Mouse (Mus musculus) layer of hippocampus, postnatal 14 days (tissue): ENCODE data around the gene Rec114. TPM values are rescaled to one million over a fixed set of nuclear protein-coding genes. Genes with fewer than 3 reads are reported as not detected.
A peak's percentile ranks its signal among the peaks of the same experiment; 100 is the strongest.

ENCODE experiments used
- DNase-seq, 2 experiments: peaks; one replicate each; pipeline ENCODE4 v3.0.0; 2021 to 2022; ENCODE audit warnings: low spot score in 2 of 2, mixed read lengths in 1 of 2
- total RNA-seq, 2 experiments: library from RNA; stranded (reverse); gene quantifications; 2 replicates each; pipeline ENCODE4 v1.2.3; 2021

Rec114 gene
- total RNA-seq, 2 experiments from 2014 or later: 0.60 TPM; not detected in 1

DNA sequence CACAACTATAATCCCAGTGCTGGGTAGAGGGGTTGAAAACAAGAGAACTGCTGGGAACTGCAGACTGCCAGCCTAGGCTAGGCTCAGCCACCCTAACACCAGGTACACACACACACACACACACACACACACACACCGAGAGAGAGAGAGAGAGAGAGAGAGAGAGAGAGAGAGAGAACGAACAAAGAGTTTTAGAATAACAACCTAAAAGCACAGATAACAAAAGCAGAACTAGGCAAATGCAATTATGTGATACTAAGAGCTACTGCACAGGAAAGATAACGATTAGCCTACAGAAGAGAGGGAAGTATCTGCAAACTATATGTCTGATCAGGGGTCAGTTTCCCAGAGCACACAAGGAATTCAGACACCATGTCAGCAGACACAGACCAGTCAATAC, 24.8 kb downstream of the Rec114 start:
- DNase-seq: no peak

DNA sequence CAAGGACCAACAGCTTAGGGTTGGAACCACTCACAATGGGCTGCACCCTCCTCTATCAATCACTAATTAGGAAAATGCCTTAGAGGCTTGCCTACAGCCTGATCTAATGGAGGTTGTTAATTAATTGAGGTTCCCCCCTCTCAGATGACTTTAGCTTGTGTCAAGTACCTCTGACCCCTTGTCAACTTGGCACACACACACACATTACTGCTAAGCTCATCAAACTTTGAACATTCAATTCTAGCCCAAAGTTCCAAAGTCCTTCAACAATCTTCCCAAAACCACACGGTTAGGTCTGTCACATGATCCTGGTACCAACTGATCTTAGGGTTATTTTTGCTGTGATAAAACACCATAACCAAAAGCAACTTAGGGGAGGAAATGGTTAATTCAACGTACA, 26.9 kb downstream of the Rec114 start:
- no peak for DNase-seq

DNA sequence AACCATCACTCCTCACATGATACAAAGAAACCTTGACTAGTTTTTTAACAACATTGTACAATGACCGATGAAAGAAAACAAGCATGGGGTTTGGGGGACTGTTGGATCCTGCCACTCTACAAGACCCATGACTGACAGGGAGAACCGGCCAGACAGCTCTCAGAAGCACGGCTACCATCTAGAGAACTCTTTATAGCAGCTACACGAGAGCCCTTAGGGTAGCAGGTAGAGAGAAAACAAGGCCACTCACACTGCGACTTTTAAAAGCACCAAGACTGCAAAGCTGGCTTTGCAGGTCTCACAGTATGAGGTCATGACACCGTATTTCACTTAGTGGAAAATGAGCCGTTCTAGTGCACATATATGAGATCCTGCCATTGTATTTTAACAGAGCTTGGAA, 33.1 kb downstream of the Rec114 start:
- no peak for DNase-seq

DNA sequence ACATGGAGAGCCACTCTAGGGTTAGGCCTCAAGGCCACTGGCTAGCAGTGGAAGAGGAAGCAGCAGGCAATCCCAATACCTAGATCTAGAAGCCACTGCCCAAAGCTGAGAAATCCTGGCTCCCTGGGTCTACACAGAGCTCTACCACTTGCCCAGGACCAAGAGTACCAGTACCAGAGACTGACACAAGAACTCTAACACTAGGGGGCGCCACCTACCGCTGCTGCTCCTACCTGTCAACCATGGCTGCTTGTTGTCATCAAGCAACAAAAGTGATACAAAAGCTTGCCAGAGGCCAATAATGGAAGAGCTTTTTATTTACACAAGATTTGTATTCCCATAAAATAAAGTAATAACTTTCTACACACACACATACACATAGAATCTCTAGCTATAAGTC, 33.8 kb downstream of the Rec114 start:
- DNase-seq: peak; percentile 37 to 75

DNA sequence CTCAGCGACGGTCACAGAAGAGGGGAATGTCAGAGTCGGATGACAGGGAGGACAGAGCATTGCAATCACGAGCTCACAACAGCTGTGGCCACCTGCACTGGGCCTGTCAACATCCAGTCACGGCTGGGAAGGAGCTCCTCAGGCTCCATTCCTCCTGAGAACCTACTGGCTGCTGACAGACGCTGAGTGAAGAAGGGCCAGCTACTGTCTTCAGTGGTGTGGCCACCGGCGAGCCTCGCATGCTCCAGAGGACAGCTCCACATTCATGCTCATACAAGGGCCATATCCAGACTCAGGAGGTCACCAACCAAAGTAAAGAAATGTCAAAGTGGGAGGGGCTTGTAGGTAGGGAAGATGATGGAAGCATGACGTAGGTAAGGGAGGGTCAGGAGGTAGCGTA, 36.0 kb downstream of the Rec114 start:
- no peak for DNase-seq

DNA sequence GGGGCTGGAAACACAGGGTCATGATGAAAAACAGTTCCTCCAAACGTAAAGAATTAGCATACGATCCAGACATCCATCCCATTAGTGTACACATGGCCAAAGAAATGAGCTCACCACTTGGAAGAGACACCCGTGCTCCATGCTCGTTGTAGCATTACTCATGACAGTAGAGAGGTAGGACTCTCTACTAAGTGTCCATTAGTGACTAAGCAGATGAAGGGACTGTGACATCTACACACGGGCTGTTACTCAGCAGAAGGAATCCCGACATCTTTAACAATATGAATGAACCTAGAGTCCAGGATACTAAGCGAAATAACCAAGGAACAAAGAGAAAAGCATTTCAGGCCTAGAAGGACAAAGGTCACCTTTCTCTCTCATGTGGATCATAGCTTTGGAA, 37.7 kb downstream of the Rec114 start:
- DNase-seq: no peak

DNA sequence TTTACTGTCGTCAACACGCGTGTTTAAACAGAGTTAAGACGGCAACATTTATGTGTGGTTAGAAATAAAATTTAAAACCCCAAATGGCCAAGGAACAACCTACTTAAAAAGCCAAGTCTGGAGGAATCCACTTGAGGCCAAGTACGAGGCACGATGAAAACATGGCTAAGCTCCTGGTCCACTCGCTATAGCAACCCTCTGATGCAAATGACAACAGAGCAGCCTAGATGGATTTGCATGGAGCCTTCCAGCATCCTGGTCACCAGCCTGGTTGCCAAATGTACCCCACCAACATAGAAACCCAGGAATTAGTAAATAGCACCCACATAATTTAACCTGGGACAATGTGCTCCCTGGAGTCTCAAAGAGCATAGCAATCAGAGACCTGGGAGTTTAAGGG, 40.0 kb downstream of the Rec114 start:
- DNase-seq: no peak

DNA sequence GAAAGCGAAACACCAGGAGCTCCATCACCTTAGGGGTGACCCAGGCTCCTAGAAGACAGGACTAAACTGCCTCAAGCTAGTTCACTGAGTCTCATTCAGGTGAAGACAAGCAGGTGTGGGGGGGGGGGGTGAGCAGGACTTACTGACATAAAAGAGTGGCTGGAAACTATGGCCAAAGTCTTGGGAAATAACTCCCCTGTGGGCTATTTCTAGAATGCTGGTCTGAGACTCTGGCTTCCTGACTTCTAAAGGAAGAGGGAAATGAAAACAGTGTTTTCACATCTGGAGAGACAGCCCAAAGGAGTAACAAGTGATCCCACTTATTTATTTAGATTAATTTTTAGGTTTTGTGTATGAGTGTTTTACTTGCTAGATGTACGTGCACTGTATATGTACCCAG, 42.0 kb downstream of the Rec114 start:
- no peak for DNase-seq

DNA sequence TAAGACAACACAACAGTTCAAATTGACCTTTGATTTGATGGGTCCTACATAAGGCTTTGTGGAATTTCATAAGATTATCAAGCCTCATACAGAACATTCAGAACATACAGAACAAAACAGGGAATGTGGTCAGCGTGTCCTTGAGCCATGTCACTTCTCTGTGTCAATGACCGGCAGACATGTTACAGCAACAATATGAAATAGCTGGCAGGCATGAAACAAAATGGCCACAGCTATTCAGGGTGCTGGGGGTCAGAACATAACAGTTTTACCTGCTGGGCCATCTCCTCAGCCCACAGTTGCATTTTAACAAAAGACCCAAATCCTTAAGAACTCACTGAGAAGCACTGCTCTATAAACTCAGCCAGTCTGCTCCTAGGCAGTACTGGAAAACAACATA, 45.3 kb downstream of the Rec114 start:
- DNase-seq: no peak

DNA sequence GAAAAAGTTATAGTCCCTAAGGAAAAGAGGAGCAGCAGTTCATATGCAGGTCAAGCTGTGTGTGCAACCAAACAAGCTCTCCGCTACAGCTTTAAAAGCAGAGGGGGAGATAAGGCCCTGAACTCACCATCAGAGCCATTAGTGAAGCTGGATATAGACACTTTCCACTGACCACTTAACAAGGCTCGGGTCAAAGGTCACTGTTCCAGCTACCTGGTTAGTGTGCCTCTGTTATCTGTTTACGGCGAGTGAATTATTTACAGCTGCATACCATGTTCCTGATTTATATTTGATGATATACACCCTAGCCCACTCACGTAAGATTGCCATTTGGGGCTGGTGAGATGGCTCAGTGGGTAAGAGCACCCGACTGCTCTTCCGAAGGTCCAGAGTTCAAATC, 52.3 kb downstream of the Rec114 start:
- no peak for DNase-seq

DNA sequence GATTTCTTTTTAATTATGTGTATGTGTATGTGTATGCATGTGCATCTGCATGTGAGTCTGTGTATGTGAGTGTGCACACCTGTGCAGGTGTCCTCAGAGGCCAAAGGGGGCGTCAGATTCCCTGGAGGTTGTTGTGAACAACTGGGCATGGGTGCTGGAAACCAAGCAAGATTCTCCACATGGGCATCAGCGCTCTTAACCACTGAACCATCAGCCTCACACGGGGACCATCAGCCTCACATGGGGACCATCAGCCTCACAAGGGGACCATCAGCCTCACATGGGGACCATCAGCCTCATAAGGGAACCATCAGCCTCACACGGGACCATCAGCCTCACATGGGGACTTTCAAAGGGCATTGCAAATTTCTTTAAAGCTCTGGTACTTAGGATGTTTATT, 53.1 kb downstream of the Rec114 start:
- DNase-seq: no peak

DNA sequence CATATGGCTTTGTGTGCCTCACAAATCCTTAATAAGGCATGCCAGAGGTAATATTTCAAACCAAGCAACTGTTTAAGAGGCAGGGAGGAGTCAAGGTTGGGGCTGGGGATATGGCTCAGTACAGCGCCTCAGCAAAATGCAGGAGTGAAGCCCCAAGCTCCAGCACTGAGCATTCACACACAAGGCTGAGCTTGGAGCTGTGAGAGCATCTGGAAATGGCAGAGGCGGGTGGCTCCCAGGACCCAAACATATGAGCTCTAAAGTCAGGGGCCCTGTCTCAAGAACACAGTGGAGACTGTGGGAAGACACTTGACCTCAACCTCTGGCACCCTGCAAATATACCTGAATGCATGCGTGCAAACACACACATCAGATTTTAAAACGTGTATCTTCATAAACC, 55.7 kb downstream of the Rec114 start:
- no peak for DNase-seq

DNA sequence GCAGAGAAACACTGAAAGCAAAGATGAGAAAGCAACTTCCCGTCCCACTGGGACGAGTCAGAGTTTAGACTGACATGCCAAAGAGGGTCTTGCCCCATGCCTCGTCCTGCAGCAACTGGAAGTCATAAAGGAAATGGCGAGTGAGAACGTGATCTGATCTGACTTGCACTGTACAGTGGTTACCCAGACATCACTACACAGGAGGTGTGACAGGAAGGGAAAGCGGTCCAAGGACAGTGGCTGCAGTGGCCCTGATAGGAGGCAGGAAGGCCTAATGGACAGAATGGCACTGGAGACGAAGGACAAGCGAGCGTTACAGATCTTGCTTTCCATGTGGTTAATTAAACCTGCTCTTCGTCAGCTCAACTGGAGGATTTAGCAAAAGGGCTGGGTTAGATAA, 58.5 kb downstream of the Rec114 start:
- no peak for DNase-seq

DNA sequence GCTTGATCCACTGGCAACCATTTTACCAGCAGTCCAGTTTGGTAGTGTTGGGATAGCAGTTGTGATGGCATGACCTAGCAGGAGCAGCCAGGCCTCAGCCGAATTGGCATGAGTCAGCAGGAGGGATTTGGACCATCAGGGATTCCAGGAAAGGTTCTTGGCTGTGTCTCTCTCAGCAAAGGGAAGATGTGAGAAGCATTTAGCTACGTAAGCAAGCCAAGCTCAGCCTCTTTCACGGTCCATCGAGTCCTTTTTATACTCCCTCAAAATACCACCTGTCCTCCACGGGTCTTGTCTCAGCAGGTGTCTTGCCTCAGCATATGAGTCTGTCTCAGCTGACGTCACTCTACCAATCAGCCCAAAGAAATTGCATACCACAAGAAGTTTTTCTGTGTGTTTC, 60.4 kb downstream of the Rec114 start:
- DNase-seq: no peak

DNA sequence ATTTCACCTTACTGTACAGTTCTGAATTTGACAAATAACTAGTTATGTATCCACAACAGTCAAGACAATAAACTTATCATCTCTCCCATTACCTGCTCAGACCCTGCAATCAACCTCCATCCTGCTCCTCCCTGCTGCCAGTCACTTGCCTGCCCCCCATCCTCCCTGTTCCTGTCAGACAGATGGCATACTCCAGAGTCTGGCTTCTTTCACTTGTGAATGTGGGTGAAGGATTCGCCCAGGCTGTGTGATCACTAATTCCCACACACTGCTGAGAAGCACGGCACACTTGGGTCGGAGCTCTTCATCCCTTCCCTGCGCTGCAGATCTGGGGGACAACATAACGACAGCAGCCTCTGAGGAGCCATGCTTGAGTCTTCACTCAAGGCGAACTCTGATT, 61.7 kb downstream of the Rec114 start:
- DNase-seq: no peak

DNA sequence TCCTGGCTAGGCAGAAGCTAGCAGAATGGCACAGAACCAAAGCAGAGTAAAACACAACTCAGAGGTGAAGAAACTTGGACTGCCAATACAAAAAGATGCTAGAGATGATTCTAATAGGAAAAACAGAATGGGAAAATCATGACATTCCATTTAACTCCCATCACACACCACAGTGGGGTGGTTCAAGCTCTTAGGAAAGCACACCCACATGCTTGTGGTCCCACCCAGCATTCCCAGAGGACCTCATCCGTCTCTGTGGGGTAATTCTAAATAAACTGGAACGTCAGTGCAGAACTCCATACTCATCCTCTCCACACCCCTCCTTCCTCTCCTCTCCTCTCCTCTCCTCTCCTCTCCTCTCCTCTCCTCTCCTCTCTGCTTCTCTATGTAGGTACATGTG, 62.4 kb downstream of the Rec114 start:
- DNase-seq: no peak

DNA sequence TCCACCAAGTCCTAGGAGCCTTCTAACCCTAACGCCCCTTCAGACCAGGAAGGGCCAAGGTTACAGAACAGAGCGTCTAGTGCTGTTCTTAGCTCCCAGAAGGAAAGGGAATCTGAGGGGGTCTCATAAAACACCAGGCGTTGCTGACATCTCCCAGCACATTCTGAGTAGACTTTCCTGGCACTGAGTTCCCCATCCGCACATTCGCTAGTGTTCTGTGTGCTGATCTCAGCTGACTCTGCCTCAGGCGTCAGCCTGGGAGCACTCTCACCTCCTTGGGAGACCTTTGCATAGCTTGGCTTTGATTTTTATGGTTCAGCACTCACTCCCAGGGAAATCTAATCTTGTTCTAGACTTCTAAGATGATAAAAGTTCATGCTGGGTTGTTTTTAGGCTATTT, 68.4 kb downstream of the Rec114 start:
- no peak for DNase-seq

DNA sequence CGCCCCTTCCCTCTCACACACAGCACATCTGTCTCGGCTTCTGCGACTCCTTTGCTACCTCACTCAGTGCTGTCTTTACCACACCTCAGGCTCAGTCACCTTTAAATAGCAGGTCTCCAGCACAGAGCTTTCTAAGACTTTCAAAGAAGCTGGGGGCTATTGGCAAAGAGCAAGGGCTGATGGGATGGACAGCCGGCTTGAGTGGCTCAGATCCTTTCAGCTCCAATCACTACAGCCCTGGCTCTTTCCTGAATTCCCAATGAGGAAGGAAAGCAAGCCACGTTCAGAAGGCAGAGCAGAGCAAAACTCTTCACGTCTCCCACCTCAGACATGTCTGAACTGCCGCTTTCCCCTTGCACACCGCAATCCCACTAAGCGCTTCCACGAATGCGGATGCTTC, 69.0 kb downstream of the Rec114 start:
- no peak for DNase-seq

DNA sequence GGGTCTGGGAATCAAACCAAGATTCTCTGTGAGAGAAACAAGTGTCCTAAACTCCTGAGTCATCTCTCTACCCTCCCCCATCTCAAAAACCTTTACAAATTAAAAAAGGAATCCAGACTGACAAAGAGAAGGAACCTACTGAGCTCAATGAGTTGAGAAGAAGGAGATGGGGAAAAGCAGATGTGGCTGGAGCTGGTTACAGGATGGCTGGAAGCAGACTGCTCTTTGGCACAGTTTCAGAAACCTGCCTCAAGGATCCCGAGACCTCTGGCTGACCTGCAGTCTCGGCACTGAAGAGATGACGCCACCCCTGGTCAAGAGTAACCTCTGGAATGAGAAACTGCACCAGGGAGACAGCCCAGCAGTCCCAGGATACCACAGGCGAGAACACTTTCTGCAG, 71.3 kb downstream of the Rec114 start:
- no peak for DNase-seq

DNA sequence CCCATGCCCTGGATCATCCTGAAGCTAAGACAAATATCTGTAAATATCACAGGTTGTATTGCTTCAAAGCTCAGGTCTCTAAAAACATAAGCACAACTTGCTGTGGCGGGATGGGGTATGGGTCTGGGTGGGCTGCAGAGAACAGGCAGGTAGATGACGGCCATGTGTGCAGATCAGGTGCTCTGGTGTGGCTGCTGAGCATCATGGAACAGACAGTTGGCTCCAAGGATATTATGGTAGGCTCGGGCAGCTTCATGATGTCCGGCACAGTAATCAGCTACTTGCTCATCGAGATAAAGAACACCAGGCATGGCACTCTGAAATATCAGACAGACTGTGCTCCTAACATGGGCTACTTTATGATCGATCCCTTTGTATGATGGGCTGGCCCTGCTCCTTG, 73.9 kb downstream of the Rec114 start:
- no peak for DNase-seq

DNA sequence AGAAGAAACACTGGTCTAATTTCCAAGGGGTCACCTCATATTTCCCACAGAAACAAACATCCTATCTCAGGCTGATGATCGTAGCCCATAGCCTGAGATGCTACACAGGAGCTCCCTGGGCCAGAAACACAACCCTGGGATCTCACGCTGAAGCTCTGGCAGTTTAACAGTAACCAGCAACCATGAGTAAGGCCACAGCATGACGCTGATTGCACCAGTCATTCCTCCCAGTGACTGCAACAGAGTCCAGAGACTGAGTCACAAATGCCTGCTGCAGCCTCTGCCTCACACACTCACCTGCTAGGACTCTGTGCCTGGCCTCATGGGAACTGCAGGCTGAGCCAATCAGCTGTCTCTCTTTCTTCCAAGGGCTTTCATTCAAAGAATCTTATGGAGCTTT, 74.7 kb downstream of the Rec114 start:
- DNase-seq: no peak

DNA sequence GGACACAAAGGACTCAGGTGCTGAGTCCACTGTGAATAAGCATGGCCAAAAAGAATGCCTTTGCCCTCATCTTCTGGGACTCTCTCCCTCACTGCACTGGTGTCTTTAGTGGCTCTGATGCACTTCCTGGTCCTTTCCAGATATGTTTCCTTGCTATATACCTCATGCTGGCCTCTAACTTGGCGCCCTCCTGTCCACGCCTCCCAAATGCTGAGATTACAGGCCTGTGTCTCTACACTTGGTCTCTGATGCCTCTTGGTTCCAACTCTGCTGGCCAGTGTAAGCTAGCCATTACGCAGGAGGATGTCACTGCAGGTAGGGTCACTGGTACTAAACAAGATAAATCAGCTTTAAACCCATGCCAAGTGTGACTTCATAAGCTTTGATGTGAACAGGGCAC, 75.6 kb downstream of the Rec114 start:
- DNase-seq: no peak

DNA sequence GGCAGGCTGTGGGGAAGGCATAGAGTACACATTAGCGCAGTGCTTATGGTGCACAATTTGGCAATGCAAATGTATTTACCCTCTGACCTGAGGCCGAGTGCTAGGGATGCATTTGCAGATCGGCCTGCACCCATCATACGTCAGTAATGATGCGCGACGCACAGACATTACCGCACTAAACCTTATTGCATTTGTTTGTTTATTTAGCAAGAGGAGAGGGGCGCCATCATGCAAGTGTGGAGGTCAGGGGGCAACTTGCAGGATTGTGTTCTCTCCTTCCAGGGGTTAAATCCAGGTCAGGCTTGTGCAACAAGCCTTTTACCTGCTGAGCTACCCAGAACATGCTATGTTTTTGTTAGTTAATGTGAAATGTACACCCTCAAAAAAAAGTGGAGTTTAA, 76.5 kb downstream of the Rec114 start:
- DNase-seq: no peak

DNA sequence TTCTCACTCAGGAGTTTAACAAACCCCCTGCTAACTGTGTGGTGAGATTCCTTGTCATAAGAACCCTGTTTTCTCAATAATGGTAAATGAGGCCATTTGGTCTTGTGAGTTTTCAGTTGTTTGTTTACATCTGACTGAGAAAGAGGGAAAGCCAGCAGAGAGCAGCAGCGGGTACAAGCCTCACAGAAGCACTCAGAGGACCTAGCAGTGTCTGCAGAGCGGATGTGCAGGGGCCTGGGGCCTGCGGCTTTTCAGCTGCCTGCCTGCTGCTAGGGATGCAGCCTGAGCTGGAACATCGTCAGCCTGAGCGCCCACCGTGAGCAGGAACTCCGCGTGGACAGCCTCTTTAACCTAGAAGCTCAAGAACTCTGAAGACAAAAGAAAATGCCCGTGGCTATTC, 77.6 kb downstream of the Rec114 start:
- DNase-seq: no peak

DNA sequence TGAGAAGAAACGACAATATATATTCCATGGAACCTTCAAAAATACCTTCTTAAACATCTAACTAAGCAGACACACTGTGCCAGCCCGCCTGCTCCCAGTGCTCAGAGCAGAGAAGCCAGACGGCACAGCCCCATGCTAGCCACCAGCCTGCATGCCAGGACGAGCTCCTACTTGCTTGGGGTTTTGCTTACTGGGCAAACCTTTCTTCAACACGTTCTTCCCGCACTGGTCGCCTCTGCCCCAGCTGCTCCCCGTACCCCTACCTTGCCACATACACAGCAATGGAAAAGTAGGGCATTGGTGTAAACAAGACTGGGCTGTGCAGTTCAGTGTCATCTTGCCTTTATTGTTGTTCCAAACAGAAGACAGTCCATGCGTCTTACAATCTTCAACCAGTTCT, 78.3 kb downstream of the Rec114 start:
- DNase-seq: no peak
